Mouse (Mus musculus): ENCODE measurements around the gene Atf7ip.

Atf7ip gene

DNA sequence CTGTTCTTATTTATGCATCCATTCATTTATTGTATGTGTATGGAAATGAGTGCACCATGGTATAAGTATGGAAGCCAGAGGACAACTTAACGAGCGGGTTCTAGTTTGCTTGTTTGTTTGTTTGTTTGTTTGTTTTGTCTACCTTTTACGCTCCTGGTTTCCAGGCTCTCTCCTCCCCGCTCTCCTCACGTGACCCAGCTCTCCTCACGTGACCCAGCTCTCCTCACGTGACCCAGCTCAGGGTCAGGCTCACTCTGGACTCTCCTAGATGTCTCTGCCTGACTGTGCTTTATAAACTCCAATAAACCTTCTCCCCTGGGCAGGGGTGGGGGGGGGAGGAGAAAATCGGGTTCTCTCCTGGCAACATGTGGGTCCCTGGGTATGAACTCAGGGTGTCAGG lies 144.7 kb downstream of the Atf7ip start:
- DNase-seq: no peak

DNA sequence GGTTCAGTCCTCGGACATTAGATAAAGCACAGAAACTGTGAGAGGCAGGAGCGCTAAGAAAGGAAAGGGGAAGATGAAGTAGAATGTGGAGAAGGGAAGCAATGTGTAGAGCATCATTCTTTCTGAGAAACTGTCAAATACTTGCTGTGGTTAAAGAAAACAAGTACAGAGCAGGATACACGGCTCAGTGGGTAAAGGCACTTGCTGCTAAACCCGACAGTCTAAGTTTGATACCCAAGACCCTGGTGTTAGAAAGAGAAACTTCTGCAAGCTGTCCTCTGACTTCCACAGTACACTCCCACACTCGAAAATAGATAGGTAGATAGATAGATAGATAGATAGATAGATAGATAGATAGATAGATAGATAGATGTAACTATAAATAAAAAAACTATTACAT lies 147.4 kb downstream of the Atf7ip start:
- DNase-seq: no peak

DNA sequence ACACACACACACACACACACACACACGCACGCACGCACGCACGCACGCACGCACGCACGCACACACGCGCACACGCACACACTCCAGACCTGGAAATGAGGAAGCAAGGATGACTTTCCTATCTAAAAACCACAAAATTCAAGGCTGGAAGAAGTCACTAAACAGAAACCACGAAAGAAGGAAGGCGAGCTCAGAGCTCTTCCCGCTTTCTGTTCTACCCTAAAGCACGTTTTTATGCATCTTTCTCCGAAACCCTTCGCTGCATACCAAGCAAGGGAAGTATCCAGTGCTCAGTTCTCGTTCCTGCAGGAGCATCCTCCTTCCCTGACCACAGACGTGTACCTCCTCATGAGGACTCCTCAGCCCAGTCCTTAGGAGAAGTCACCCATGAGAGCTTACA lies 148.5 kb downstream of the Atf7ip start:
- DNase-seq: no peak

DNA sequence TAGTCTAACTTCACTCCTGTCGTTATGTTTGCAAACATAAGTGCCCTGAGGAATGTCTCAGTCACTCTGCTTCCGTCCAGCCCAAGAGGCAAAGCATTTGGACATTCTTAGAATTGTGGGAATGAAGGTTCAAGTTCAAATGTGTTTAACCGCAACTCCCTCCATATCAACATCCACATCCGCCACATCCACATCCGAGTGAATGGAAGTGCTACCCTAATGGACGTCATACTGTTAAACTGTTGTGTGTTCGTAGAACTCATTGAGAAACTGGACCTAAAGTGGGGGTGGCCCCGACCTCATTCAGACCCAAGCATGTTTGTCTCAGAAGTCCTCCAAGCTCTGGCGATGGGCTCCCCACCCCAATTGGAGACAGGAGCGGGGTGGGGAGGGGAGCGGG lies 149.8 kb downstream of the Atf7ip start:
- no peak for DNase-seq

DNA sequence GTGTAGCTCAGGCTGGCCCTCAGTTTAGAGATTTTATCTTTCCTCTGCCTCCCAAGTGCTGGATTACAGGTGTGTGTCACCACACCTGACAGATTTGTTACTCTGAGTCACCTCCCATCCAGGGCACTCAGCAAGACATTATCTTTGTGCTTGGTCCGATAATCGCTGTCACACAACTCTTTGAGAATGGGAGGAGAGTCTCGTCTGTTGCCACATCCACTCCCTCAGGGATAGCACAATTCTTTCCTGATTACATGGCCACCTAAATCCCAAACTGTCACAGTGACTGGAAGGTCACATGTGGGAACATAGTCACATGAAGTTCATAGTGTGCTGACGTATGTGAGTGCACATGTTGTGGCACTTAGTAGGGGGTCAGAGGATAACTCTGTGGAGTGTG lies 152.3 kb downstream of the Atf7ip start:
- DNase-seq: no peak

DNA sequence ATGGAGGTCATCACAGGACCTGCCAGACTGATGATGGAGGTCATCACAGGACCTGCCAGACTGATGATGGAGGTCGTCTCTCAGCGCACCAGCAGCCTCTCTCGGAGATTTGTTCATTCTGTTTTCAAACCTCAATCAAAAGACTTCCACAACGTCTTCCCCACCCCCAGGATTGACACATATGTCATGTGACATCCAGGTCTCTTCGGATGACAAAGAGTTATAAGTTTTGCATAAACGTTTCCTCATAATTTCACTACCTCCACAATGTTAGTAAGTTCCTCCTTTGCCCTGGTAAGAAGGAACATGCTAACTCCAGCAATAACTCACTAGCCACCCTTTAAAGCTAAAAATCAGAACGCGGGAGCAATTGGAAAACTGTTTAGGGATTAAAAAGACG lies 153.3 kb downstream of the Atf7ip start:
- no peak for DNase-seq
